Mouse (Mus musculus): ENCODE measurements around the gene Ikbip. TPM values are rescaled to one million over a fixed set of nuclear protein-coding genes. Genes with fewer than 3 reads are reported as not detected.

The Ikbip gene
- polyA plus RNA-seq, 1 experiment from 2014 or later: 51.9 TPM

GRCm38 (mm10) chr10:91073345-91073744, 9.4 kb upstream of the Ikbip start:
- H3K9ac ChIP-seq (replicated peaks; ENCODE audit: low read depth, low read length): no peak overlapping the region
- WGBS: 80% methylated on average over 3 of the region's 3 CpGs
- no peak overlapping the region for H3K4me3 ChIP-seq (ENCODE audit: low read depth, low read length)
- no peak for ATAC-seq (ENCODE audit: insufficient number of reproducible peaks, insufficient read depth, low FRiP score, low read depth)
- H3K27ac ChIP-seq (ENCODE audit: low read length): no peak overlapping the region
- H3K4me1 ChIP-seq (ENCODE audit: control insufficient read depth, insufficient read depth, low read length): no peaks in the 10 kb centered on the region
- no peaks in the 10 kb centered on the region for H3K9me3 ChIP-seq (ENCODE audit: control insufficient read depth, low read depth, low read length)
- no peak overlapping the region for H3K4me2 ChIP-seq (replicated peaks; ENCODE audit: low read depth, low read length)
- no peaks in the 10 kb centered on the region for H3K27me3 ChIP-seq (ENCODE audit: control insufficient read depth, insufficient read depth, low read length)
- H3K36me3 ChIP-seq (ENCODE audit: control insufficient read depth, insufficient read depth, low read length): peaks cover 25% of the 10 kb centered on the region

- H3K4me1 ChIP-seq (ENCODE audit: control insufficient read depth, insufficient read depth, low read length): no peaks in the 10 kb centered on the region
- H3K27me3 ChIP-seq (ENCODE audit: control insufficient read depth, insufficient read depth, low read length): no peaks in the 10 kb centered on the region
- peaks cover 25% of the 10 kb centered on the region for H3K36me3 ChIP-seq (ENCODE audit: control insufficient read depth, insufficient read depth, low read length)
- no peak overlapping the region for H3K4me2 ChIP-seq (replicated peaks; ENCODE audit: low read depth, low read length)
- H3K9me3 ChIP-seq (ENCODE audit: control insufficient read depth, low read depth, low read length): no peaks in the 10 kb centered on the region
- ATAC-seq (ENCODE audit: insufficient number of reproducible peaks, insufficient read depth, low FRiP score, low read depth): no peak
- WGBS: 90% methylated on average over 2 of the region's 2 CpGs
- H3K27ac ChIP-seq (ENCODE audit: low read length): no peak overlapping the region
- H3K4me3 ChIP-seq (ENCODE audit: low read depth, low read length): no peak overlapping the region
- no peak overlapping the region for H3K9ac ChIP-seq (replicated peaks; ENCODE audit: low read depth, low read length)
These were observed 6.1 kb upstream of the Ikbip start for GRCm38 (mm10) chr10:91076667-91077066.

GRCm38 (mm10) chr10:91080540-91080939, 2.2 kb upstream of the Ikbip start:
- WGBS: 86% methylated on average over 5 of the region's 5 CpGs

GRCm38 (mm10) chr10:91081959-91082507, 707 bp upstream of the Ikbip start:
- no peaks in the 10 kb centered on the region for H3K4me1 ChIP-seq (ENCODE audit: control insufficient read depth, insufficient read depth, low read length)
- WGBS: under 1% methylated on average over 25 of the region's 27 CpGs
- H3K9me3 ChIP-seq (ENCODE audit: control insufficient read depth, low read depth, low read length): no peaks in the 10 kb centered on the region
- peak overlapping the region; percentile 82 for H3K27ac ChIP-seq (ENCODE audit: low read length)
- peak; percentile 12 for ATAC-seq (ENCODE audit: insufficient number of reproducible peaks, insufficient read depth, low FRiP score, low read depth)
- H3K4me2 ChIP-seq (replicated peaks; ENCODE audit: low read depth, low read length): peak overlapping the region; percentile 68
- no peaks in the 10 kb centered on the region for H3K27me3 ChIP-seq (ENCODE audit: control insufficient read depth, insufficient read depth, low read length)
- peak overlapping the region; percentile 95 for H3K4me3 ChIP-seq (ENCODE audit: low read depth, low read length)
- peak overlapping the region; percentile 84 for H3K9ac ChIP-seq (replicated peaks; ENCODE audit: low read depth, low read length)
- peaks cover 10% of the 10 kb centered on the region for H3K36me3 ChIP-seq (ENCODE audit: control insufficient read depth, insufficient read depth, low read length)

More at GRCm38 (mm10) chr10:91080540-91080939, 2.2 kb upstream of the Ikbip start:
- H3K4me2 ChIP-seq (replicated peaks; ENCODE audit: low read depth, low read length): no peak overlapping the region
- H3K9me3 ChIP-seq (ENCODE audit: control insufficient read depth, low read depth, low read length): no peaks in the 10 kb centered on the region
- no peak overlapping the region for H3K27ac ChIP-seq (ENCODE audit: low read length)
- H3K4me1 ChIP-seq (ENCODE audit: control insufficient read depth, insufficient read depth, low read length): no peaks in the 10 kb centered on the region
- H3K4me3 ChIP-seq (ENCODE audit: low read depth, low read length): no peak overlapping the region
- H3K36me3 ChIP-seq (ENCODE audit: control insufficient read depth, insufficient read depth, low read length): peaks cover 21% of the 10 kb centered on the region
- H3K27me3 ChIP-seq (ENCODE audit: control insufficient read depth, insufficient read depth, low read length): no peaks in the 10 kb centered on the region
- no peak overlapping the region for H3K9ac ChIP-seq (replicated peaks; ENCODE audit: low read depth, low read length)
- no peak for ATAC-seq (ENCODE audit: insufficient number of reproducible peaks, insufficient read depth, low FRiP score, low read depth)

GRCm38 (mm10) chr10:91083393-91083927, 720 bp downstream of the Ikbip start:
- Histone ChIP-seq H3K4me3 (ENCODE audit: low read depth, low read length) (peak overlapping the region; percentile 95), H3K27me3 (ENCODE audit: control insufficient read depth, insufficient read depth, low read length) (no peaks in the 10 kb centered on the region), H3K4me1 (ENCODE audit: control insufficient read depth, insufficient read depth, low read length) (no peaks in the 10 kb centered on the region), H3K36me3 (ENCODE audit: control insufficient read depth, insufficient read depth, low read length) (peaks cover 6% of the 10 kb centered on the region; the same call in 1 of the 2 replicates), H3K27ac (ENCODE audit: low read length) (peak overlapping the region; percentile 86), H3K9ac (replicated peaks; ENCODE audit: low read depth, low read length) (peak overlapping the region; percentile 84), H3K4me2 (replicated peaks; ENCODE audit: low read depth, low read length) (peak overlapping the region; percentile 71), H3K9me3 (ENCODE audit: control insufficient read depth, low read depth, low read length) (no peaks in the 10 kb centered on the region)
- WGBS: 42% methylated on average over 12 of the region's 12 CpGs
- no peak for ATAC-seq (ENCODE audit: insufficient number of reproducible peaks, insufficient read depth, low FRiP score, low read depth)

GRCm38 (mm10) chr10:91092812-91093211, 10.1 kb downstream of the Ikbip start:
- Histone ChIP-seq H3K9me3 (ENCODE audit: control insufficient read depth, low read depth, low read length) (no peaks in the 10 kb centered on the region), H3K27me3 (ENCODE audit: control insufficient read depth, insufficient read depth, low read length) (no peaks in the 10 kb centered on the region), H3K4me2 (replicated peaks; ENCODE audit: low read depth, low read length) (no peak overlapping the region), H3K4me1 (ENCODE audit: control insufficient read depth, insufficient read depth, low read length) (no peaks in the 10 kb centered on the region), H3K4me3 (ENCODE audit: low read depth, low read length) (no peak overlapping the region), H3K9ac (replicated peaks; ENCODE audit: low read depth, low read length) (no peak overlapping the region), H3K36me3 (ENCODE audit: control insufficient read depth, insufficient read depth, low read length) (peaks cover 11% of the 10 kb centered on the region), H3K27ac (ENCODE audit: low read length) (no peak overlapping the region)
- no peak for ATAC-seq (ENCODE audit: insufficient number of reproducible peaks, insufficient read depth, low FRiP score, low read depth)
- 88% methylated on average over 4 of the region's 4 CpGs for WGBS

GRCm38 (mm10) chr10:91094251-91095104, 11.7 kb downstream of the Ikbip start:
- no peak overlapping the region for H3K27ac ChIP-seq (ENCODE audit: low read length)
- WGBS: 84% methylated on average over 15 of the region's 15 CpGs
- no peaks in the 10 kb centered on the region for H3K27me3 ChIP-seq (ENCODE audit: control insufficient read depth, insufficient read depth, low read length)
- H3K4me2 ChIP-seq (replicated peaks; ENCODE audit: low read depth, low read length): no peak overlapping the region
- H3K9me3 ChIP-seq (ENCODE audit: control insufficient read depth, low read depth, low read length): no peaks in the 10 kb centered on the region
- H3K36me3 ChIP-seq (ENCODE audit: control insufficient read depth, insufficient read depth, low read length): peaks cover 11% of the 10 kb centered on the region
- no peak overlapping the region for H3K4me3 ChIP-seq (ENCODE audit: low read depth, low read length)
- no peak for ATAC-seq (ENCODE audit: insufficient number of reproducible peaks, insufficient read depth, low FRiP score, low read depth)
- no peak overlapping the region for H3K9ac ChIP-seq (replicated peaks; ENCODE audit: low read depth, low read length)
- no peaks in the 10 kb centered on the region for H3K4me1 ChIP-seq (ENCODE audit: control insufficient read depth, insufficient read depth, low read length)

- Histone ChIP-seq H3K27ac (ENCODE audit: low read length) (no peak overlapping the region), H3K9ac (replicated peaks; ENCODE audit: low read depth, low read length) (no peak overlapping the region), H3K4me2 (replicated peaks; ENCODE audit: low read depth, low read length) (no peak overlapping the region), H3K4me1 (ENCODE audit: control insufficient read depth, insufficient read depth, low read length) (no peaks in the 10 kb centered on the region), H3K4me3 (ENCODE audit: low read depth, low read length) (no peak overlapping the region), H3K36me3 (ENCODE audit: control insufficient read depth, insufficient read depth, low read length) (peaks cover 9% of the 10 kb centered on the region), H3K27me3 (ENCODE audit: control insufficient read depth, insufficient read depth, low read length) (no peaks in the 10 kb centered on the region), H3K9me3 (ENCODE audit: control insufficient read depth, low read depth, low read length) (no peaks in the 10 kb centered on the region)
- WGBS: 92% methylated on average over 8 of the region's 8 CpGs
- no peak for ATAC-seq (ENCODE audit: insufficient number of reproducible peaks, insufficient read depth, low FRiP score, low read depth)
These were observed 15.3 kb downstream of the Ikbip start for GRCm38 (mm10) chr10:91098056-91098455.
